Mouse (Mus musculus): ENCODE data around the gene Ccdc124.

DNA sequence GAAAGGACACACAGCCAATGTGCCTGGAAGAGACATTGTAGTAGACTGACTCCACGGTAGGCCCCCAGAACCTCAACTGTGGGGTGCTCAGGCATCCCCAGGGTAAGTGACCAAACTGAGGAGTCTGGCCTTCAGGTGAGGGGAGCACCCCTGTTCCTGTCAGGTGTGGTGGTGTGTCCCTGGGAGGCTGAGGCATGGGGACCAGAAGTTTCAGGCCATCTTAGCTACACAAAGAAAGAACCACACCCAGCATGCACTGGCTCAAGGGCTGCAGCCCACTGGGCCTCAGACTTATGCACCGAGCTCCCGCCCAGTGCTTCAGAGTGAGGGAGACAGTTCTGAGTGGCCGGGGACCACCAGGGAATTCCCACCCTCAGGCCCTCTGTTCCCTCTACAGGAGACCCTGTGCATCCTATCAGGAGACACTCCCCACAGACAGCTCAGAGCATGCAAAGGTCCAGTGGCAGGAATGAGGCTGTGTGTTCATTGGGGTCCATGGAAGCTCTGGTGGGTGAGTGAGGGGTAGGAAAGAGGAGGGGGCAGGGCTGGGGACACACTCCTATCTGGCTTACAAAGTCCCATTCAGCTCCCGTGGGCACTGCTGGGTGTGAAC is 2.4 kb downstream of the Ccdc124 start:
- TF ChIP-seq CTCF (IDR thresholded peaks at IDR 0.05; ENCODE audit: low read depth, low read length) (no peak), EP300 (IDR thresholded peaks at IDR 0.05; ENCODE audit: insufficient read depth, low read depth, low read length) (no peak), POLR2A (IDR thresholded peaks at IDR 0.05; ENCODE audit: insufficient read depth, low read length) (no peak)
